Mouse (Mus musculus): ENCODE results near the gene Cdc73. TPM values are rescaled to one million over a fixed set of nuclear protein-coding genes. Genes with fewer than 3 reads are reported as not detected.

Gene Cdc73
- polyA plus RNA-seq, 1 experiment from 2014 or later = 27.9 TPM

GRCm38 (mm10) chr1:143596864-143597263 lies 105.8 kb downstream of the Cdc73 start:
- DNase-seq (ENCODE audit: low spot score) = no peak
- 93% methylated on average over 2 of the region's 2 CpGs for WGBS
- no peaks in the 10 kb centered on the region for H3K4me1 ChIP-seq (replicated peaks)

DNA sequence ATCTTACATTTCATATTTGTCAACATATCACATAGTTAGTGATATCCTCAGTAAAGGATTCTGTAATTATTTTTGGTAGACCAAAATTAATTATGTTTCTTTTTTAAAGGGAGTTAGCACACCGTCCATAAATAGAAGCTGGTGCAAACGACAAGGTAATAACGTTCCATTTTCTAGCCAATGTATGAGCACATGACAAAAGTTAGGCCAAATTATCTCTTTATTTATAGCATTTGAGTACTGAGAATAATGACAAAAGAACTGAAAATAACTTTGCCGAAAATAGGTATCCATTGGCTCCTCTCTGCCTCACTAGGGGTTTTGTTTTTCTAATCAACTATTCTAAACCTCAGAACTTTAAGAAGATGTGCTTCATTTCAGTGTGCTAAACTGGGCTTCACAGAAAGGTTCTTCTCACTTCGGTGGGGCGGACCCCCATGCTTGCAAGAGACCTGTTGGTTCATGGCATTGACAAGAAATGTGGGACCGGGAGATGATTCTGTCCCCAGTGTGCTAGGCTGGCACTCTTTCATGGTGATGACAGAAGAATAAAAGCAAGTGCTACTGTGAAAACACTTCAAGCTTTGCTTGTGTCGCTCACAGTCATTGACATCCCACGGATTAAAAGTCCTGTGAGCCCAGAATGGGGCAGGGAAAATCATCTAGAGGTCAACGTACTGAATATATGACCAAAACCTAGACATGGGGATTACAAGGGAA lies 125.7 kb downstream of the Cdc73 start:
- Histone ChIP-seq H3K4me3 (no peak overlapping the region), H3K36me3 (no peaks in the 10 kb centered on the region), H3K4me1 (replicated peaks) (no peaks in the 10 kb centered on the region), H3K27me3 (ENCODE audit: insufficient read depth, poor library complexity, severe bottlenecking) (no peaks in the 10 kb centered on the region), H3K9me3 (no peaks in the 10 kb centered on the region), H3K27ac (no peak overlapping the region)
- 84% methylated on average over 10 of the region's 10 CpGs for WGBS
- DNase-seq (ENCODE audit: low spot score) = no peak

More at GRCm38 (mm10) chr1:143596864-143597263, 105.8 kb downstream of the Cdc73 start:
- no peaks in the 10 kb centered on the region for H3K36me3 ChIP-seq
- no peak overlapping the region for H3K27ac ChIP-seq
- no peak overlapping the region for H3K4me3 ChIP-seq
- H3K9me3 ChIP-seq = no peaks in the 10 kb centered on the region
- H3K27me3 ChIP-seq (ENCODE audit: insufficient read depth, poor library complexity, severe bottlenecking) = no peaks in the 10 kb centered on the region

- Histone ChIP-seq H3K27me3 (ENCODE audit: insufficient read depth, poor library complexity, severe bottlenecking) (no peaks in the 10 kb centered on the region), H3K4me1 (replicated peaks) (no peaks in the 10 kb centered on the region), H3K9me3 (no peaks in the 10 kb centered on the region), H3K27ac (no peak overlapping the region), H3K4me3 (no peak overlapping the region), H3K36me3 (no peaks in the 10 kb centered on the region)
- WGBS = 75% methylated on average over 1 of the region's 1 CpGs
- DNase-seq (ENCODE audit: low spot score) = no peak
These were observed 144.5 kb downstream of the Cdc73 start for GRCm38 (mm10) chr1:143558235-143558634.

DNA sequence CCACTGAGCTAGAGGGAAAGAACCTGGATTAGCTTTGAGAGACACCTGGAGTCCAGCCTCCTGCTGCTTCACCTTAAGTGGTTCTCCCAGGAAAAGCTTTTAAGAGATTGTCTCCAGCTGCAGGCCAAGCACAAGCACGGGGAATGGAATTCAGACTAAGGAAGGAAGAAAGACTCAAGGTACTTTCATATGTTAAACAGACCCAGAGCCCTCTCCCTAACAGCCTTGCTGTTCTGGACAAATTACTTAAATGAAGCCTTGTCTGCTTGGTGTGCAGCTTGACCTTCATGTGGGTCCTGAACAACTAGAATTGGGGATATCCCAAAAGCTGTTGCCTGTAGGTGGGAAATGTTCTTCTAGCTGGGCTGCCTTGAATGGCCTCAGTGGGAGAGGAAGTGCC lies 147.2 kb downstream of the Cdc73 start:
- WGBS = 13% methylated on average over 1 of the region's 1 CpGs
- no peak overlapping the region for H3K27ac ChIP-seq
- H3K4me1 ChIP-seq (replicated peaks) = no peaks in the 10 kb centered on the region
- no peaks in the 10 kb centered on the region for H3K27me3 ChIP-seq (ENCODE audit: insufficient read depth, poor library complexity, severe bottlenecking)
- H3K36me3 ChIP-seq = no peaks in the 10 kb centered on the region
- no peaks in the 10 kb centered on the region for H3K9me3 ChIP-seq
- H3K4me3 ChIP-seq = no peak overlapping the region
- no peak for DNase-seq (ENCODE audit: low spot score)

GRCm38 (mm10) chr1:143554621-143555020 lies 148.1 kb downstream of the Cdc73 start:
- WGBS = 59% methylated on average over 2 of the region's 2 CpGs
- H3K36me3 ChIP-seq = no peaks in the 10 kb centered on the region

More at GRCm38 (mm10) chr1:143554621-143555020, 148.1 kb downstream of the Cdc73 start:
- Histone ChIP-seq H3K4me3 (no peak overlapping the region), H3K27ac (no peak overlapping the region), H3K4me1 (replicated peaks) (no peaks in the 10 kb centered on the region), H3K9me3 (no peaks in the 10 kb centered on the region), H3K27me3 (ENCODE audit: insufficient read depth, poor library complexity, severe bottlenecking) (no peaks in the 10 kb centered on the region)
- no peak for DNase-seq (ENCODE audit: low spot score)

Other genes with a start within 250 kb of the Cdc73 start
- gene B3galt2, start 62.2 kb downstream of the Cdc73 start, polyA plus RNA-seq (2016; fragmentation: Nextera tagmentation; extraction: Ambion mirVana) = 0.44 and 0.50 TPM in 2 replicates
- 70.6 and 91.5 TPM in 2 replicates for gene Glrx2, start 13.4 kb upstream of the Cdc73 start, polyA plus RNA-seq (2016; fragmentation: Nextera tagmentation; extraction: Ambion mirVana)
- gene Trove2, start 74.2 kb upstream of the Cdc73 start, polyA plus RNA-seq (2016; fragmentation: Nextera tagmentation; extraction: Ambion mirVana) = 26.5 and 33.5 TPM in 2 replicates
- 78.4 and 106 TPM in 2 replicates for gene Uchl5, start 74.4 kb upstream of the Cdc73 start, polyA plus RNA-seq (2016; fragmentation: Nextera tagmentation; extraction: Ambion mirVana)

Data from hindbrain, embryonic 10.5 days (tissue).